Mouse (Mus musculus) CH12.LX (cell line): ENCODE measurements around the gene Lhx2. TPM values are rescaled to one million over a fixed set of nuclear protein-coding genes. Genes with fewer than 3 reads are reported as not detected.

Experiments
- DNase-seq: peaks from one replicate; pipeline ENCODE4 v3.0.0-alpha.2; 2013; ENCODE audit errors: extremely low read depth
- H3K27ac ChIP-seq: 2 replicates; pipeline ENCODE4 v1.5.1; 2012; ENCODE audit warnings: low read depth, mild to moderate bottlenecking, control low read depth, moderate library complexity; ENCODE audit not compliant: insufficient read depth
- H3K27me3 ChIP-seq: replicated peaks from 2 replicates; pipeline ENCODE3; 2012; ENCODE audit warnings: inconsistent platforms
- H3K36me3 ChIP-seq, 2 experiments: replicated peaks in 1 of 2; 2 replicates each; pipeline versions ENCODE3 to v1.6.1; 2012; ENCODE audit warnings: inconsistent platforms in 1 of 2, low read length in 1 of 2, mild to moderate bottlenecking in 1 of 2, mixed read lengths in 1 of 2, moderate library complexity in 1 of 2; ENCODE audit not compliant: control insufficient read depth in 1 of 2, insufficient read depth in 1 of 2
- H3K4me1 ChIP-seq, 2 experiments: 2 replicates each; pipeline ENCODE4 v1.6.1; 2012; ENCODE audit warnings: inconsistent platforms in 1 of 2, moderate library complexity in 1 of 2; ENCODE audit not compliant: insufficient read depth in 2 of 2, control insufficient read depth in 1 of 2
- H3K4me2 ChIP-seq: 2 replicates; pipeline ENCODE4 v1.6.1; 2012; ENCODE audit warnings: low read depth, mild to moderate bottlenecking, control low read depth; ENCODE audit not compliant: poor library complexity, insufficient read depth, severe bottlenecking
- H3K4me3 ChIP-seq, 3 experiments: fragments of 150-350 bp in 1 of 3; sonication (generic) in 1 of 3; replicated peaks in 1 of 3; 2 replicates each; pipeline versions ENCODE3 to v1.5.1; 2011 to 2012; ENCODE audit warnings: low read depth in 2 of 3, low read length in 2 of 3, mild to moderate bottlenecking in 2 of 3, moderate library complexity in 2 of 3, control low read depth in 1 of 3, improper control_type of control experiment in 1 of 3, inconsistent platforms in 1 of 3, mixed read lengths in 1 of 3; ENCODE audit not compliant: poor library complexity in 1 of 3
- H3K79me2 ChIP-seq: replicated peaks from 2 replicates; pipeline ENCODE4 v1.6.1; 2012; ENCODE audit warnings: mild to moderate bottlenecking, moderate library complexity; ENCODE audit not compliant: control insufficient read depth, poor library complexity, insufficient read depth, severe bottlenecking; ENCODE audit errors: extremely low read depth
- H3K9ac ChIP-seq: 2 replicates; pipeline ENCODE4 v1.6.1; 2012; ENCODE audit warnings: low read depth, mild to moderate bottlenecking, control low read depth, moderate library complexity; ENCODE audit not compliant: insufficient read depth
- H3K9me3 ChIP-seq: replicated peaks from 2 replicates; pipeline ENCODE3; 2012; ENCODE audit warnings: low read length, inconsistent platforms, mixed read lengths
- CHD1 ChIP-seq: IDR thresholded peaks from 2 replicates; pipeline ENCODE4 v1.6.1; 2012; ENCODE audit warnings: low read depth, low read length, improper control_type of control experiment, inconsistent platforms
- E2F4 ChIP-seq: IDR thresholded peaks from 2 replicates; pipeline ENCODE4 v1.6.1; 2011; ENCODE audit warnings: low read depth, low read length, improper control_type of control experiment; ENCODE audit not compliant: insufficient replicate concordance
- EP300 ChIP-seq: IDR thresholded peaks from 2 replicates; pipeline ENCODE4 v1.6.1; 2011; ENCODE audit warnings: low read length, improper control_type of control experiment
- ETS1 ChIP-seq: conservative IDR thresholded peaks from 2 replicates; pipeline ENCODE4 v1.6.1; 2012; ENCODE audit warnings: low read depth, mild to moderate bottlenecking, inconsistent platforms, low read length, improper control_type of control experiment, moderate library complexity
- GABPA ChIP-seq: IDR thresholded peaks from 2 replicates; pipeline ENCODE4 v1.6.1; 2012; ENCODE audit warnings: low read depth, low read length, improper control_type of control experiment, inconsistent platforms; ENCODE audit not compliant: insufficient replicate concordance
- IRF4 ChIP-seq: IDR thresholded peaks from 2 replicates; pipeline ENCODE4 v1.6.1; 2014; ENCODE audit warnings: low read depth, mild to moderate bottlenecking, inconsistent platforms, low read length, improper control_type of control experiment
- JUND ChIP-seq: conservative IDR thresholded peaks from 2 replicates; pipeline ENCODE4 v1.6.1; 2011; ENCODE audit warnings: low read depth, low read length, improper control_type of control experiment
- KAT2A ChIP-seq: IDR thresholded peaks from 2 replicates; pipeline ENCODE4 v1.6.1; 2012; ENCODE audit warnings: low read length, improper control_type of control experiment, inconsistent platforms; ENCODE audit not compliant: insufficient replicate concordance
- MAFK ChIP-seq: IDR thresholded peaks from 2 replicates; pipeline ENCODE4 v1.6.1; 2011; ENCODE audit warnings: low read length, improper control_type of control experiment; ENCODE audit not compliant: insufficient replicate concordance
- MYC ChIP-seq: IDR thresholded peaks from 2 replicates; pipeline ENCODE4 v1.6.1; 2011; ENCODE audit warnings: low read depth, mild to moderate bottlenecking, improper control_type of control experiment, low read length
- POLR2AphosphoS2 ChIP-seq: IDR thresholded peaks from 2 replicates; pipeline ENCODE4 v1.6.1; 2011; ENCODE audit warnings: low read depth, low read length, improper control_type of control experiment
- RAD21 ChIP-seq: IDR thresholded peaks from 2 replicates; pipeline ENCODE4 v1.6.1; 2011; ENCODE audit warnings: low read depth, mild to moderate bottlenecking, low read length, improper control_type of control experiment, moderate library complexity
- RCOR1 ChIP-seq: conservative IDR thresholded peaks from 2 replicates; pipeline ENCODE4 v1.6.1; 2012; ENCODE audit warnings: low read depth, mild to moderate bottlenecking, inconsistent platforms, low read length, improper control_type of control experiment
- SIN3A ChIP-seq: IDR thresholded peaks from 2 replicates; pipeline ENCODE4 v1.6.1; 2012; ENCODE audit warnings: low read length, improper control_type of control experiment, inconsistent platforms
- SMC3 ChIP-seq: IDR thresholded peaks from 2 replicates; pipeline ENCODE4 v1.6.1; 2011; ENCODE audit warnings: low read depth, low read length, improper control_type of control experiment
- UBTF ChIP-seq: IDR thresholded peaks from 2 replicates; pipeline ENCODE4 v1.6.1; 2012; ENCODE audit warnings: low read depth, mild to moderate bottlenecking, inconsistent platforms, low read length, improper control_type of control experiment, moderate library complexity
- USF2 ChIP-seq: conservative IDR thresholded peaks from 2 replicates; pipeline ENCODE4 v1.6.1; 2011; ENCODE audit warnings: low read depth, low read length, improper control_type of control experiment
- ZC3H11A ChIP-seq: IDR thresholded peaks from 2 replicates; pipeline ENCODE4 v1.6.1; 2012; ENCODE audit warnings: low read depth, mild to moderate bottlenecking, inconsistent platforms, low read length, improper control_type of control experiment
- ZMIZ1 ChIP-seq: IDR thresholded peaks from 2 replicates; pipeline ENCODE4 v1.6.1; 2012; ENCODE audit warnings: low read depth, mild to moderate bottlenecking, inconsistent platforms, low read length, improper control_type of control experiment
- ZNF384 ChIP-seq: IDR thresholded peaks from 2 replicates; pipeline ENCODE4 v1.6.1; 2012; ENCODE audit warnings: low read depth, low read length, improper control_type of control experiment, inconsistent platforms
- dilution Hi-C: fragments of 300-500 bp; cut with MboI; formaldehyde crosslinking; loops from 2 replicates; pipeline ENCODE4 v1.14.3; 2020; ENCODE audit warnings: low sequenced_read_pairs; ENCODE audit not compliant: extremely low pct_unique_long_range_greater_than_20kb, extremely low pct_ligation_motif_present
- in situ Hi-C: fragments of 300-500 bp; cut with MboI; formaldehyde crosslinking; loops from 3 replicates; pipeline ENCODE4 v1.14.3; 2019; ENCODE audit warnings: low sequenced_read_pairs, low pct_ligation_motif_present, low pct_unique_long_range_greater_than_20kb, mixed read lengths
- polyA plus RNA-seq: library from polyadenylated mRNA; unstranded; fragments of >175 nt; gene quantifications from 2 replicates; pipeline ENCODE4 v1.2.1, GENCODE M21; 2012; ENCODE audit warnings: low read depth; ENCODE audit not compliant: insufficient read length
- total RNA-seq, 2 experiments: library from RNA; depleted of rRNA; stranded (reverse); fragments of 300-350 nt in 1 of 2; fragments of >200 nt in 1 of 2; gene quantifications; 2 replicates each; pipeline ENCODE4 v1.2.3; 2012 to 2014

Gene Lhx2
- total and polyA plus RNA-seq, 3 experiments, result 0.24 to 0.47 (median 0.34) TPM

GRCm38 (mm10) chr2:38354179-38354716 lies 15.2 kb downstream of the Lhx2 start:
- DNase-seq, result no peak
- Histone ChIP-seq H3K79me2 (no peaks in the 10 kb centered on the region), H3K4me3 (no peak overlapping the region), H3K9me3 (peaks cover 33% of the 10 kb centered on the region), H3K4me1 (no peaks in the 10 kb centered on the region), H3K27ac (no peak overlapping the region), H3K27me3 (no peaks in the 10 kb centered on the region), H3K9ac (no peak overlapping the region), H3K4me2 (no peak overlapping the region), H3K36me3 (no peaks in the 10 kb centered on the region)
- TF ChIP-seq E2F4, result no peak
- no peak for TF ChIP-seq POLR2AphosphoS2
- no peak for TF ChIP-seq MAFK
- no peak for TF ChIP-seq RAD21
- no peak for TF ChIP-seq RCOR1
- no peak for TF ChIP-seq IRF4
- no peak for TF ChIP-seq SMC3
- TF ChIP-seq CHD1, result no peak
- no peak for TF ChIP-seq KAT2A
- TF ChIP-seq ZC3H11A, result no peak
- TF ChIP-seq USF2, result no peak
- TF ChIP-seq JUND, result no peak
- no peak for TF ChIP-seq GABPA
- no peak for TF ChIP-seq ETS1
- TF ChIP-seq EP300, result no peak
- TF ChIP-seq ZNF384, result no peak
- TF ChIP-seq ZMIZ1, result no peak
- no peak for TF ChIP-seq MYC
- TF ChIP-seq UBTF, result no peak
- TF ChIP-seq SIN3A, result no peak
- dilution Hi-C loops (no loop called here), in situ Hi-C loops (no loop called here)
